Mouse (Mus musculus) liver, embryonic 11.5 days (tissue): ENCODE results near the gene Sycp1. TPM values are rescaled to one million over a fixed set of nuclear protein-coding genes. Genes with fewer than 3 reads are reported as not detected.

ENCODE experiments used
- ATAC-seq: fragments of 200-750 bp; cut with Nextera tagmentation; replicated peaks from 2 replicates; pipeline ENCODE4 v1.8.0; 2017; ENCODE audit warnings: moderate number of reproducible peaks, mild to moderate bottlenecking, moderate TSS enrichment, moderate library complexity; ENCODE audit not compliant: low FRiP score
- DNase-seq: peaks from one replicate; pipeline ENCODE4 v3.0.0-alpha.2; 2017; ENCODE audit warnings: low spot score
- H3K27ac ChIP-seq: fragments of 300-500 bp; sonication (generic); 2 replicates; pipeline ENCODE4 v1.5.1; 2014; ENCODE audit warnings: mild to moderate bottlenecking, low read depth, low read length, control low read depth
- H3K27me3 ChIP-seq: fragments of 300-500 bp; sonication (generic); replicated peaks from 2 replicates; pipeline ENCODE4 v1.6.1; 2014; ENCODE audit warnings: low read length, mixed read lengths; ENCODE audit not compliant: control insufficient read depth, insufficient read depth
- H3K36me3 ChIP-seq: fragments of 300-500 bp; sonication (generic); 2 replicates; pipeline ENCODE4 v1.6.1; 2014; ENCODE audit warnings: mild to moderate bottlenecking, low read length, moderate library complexity, mixed read lengths; ENCODE audit not compliant: control insufficient read depth, insufficient read depth
- H3K4me1 ChIP-seq: fragments of 300-500 bp; sonication (generic); replicated peaks from 2 replicates; pipeline ENCODE4 v1.6.1; 2014; ENCODE audit warnings: low read length, mixed read lengths; ENCODE audit not compliant: control insufficient read depth, insufficient read depth
- H3K4me2 ChIP-seq: fragments of 300-500 bp; sonication (generic); 2 replicates; pipeline ENCODE4 v1.6.1; 2014; ENCODE audit warnings: mild to moderate bottlenecking, control low read depth, moderate library complexity
- H3K4me3 ChIP-seq: fragments of 300-500 bp; sonication (generic); 2 replicates; pipeline ENCODE4 v1.5.1; 2014; ENCODE audit warnings: low read depth, low read length, control low read depth
- H3K9ac ChIP-seq: fragments of 300-500 bp; sonication (generic); 2 replicates; pipeline ENCODE4 v1.6.1; 2014; ENCODE audit warnings: low read depth, low read length, control low read depth
- H3K9me3 ChIP-seq: fragments of 300-500 bp; sonication (generic); 2 replicates; pipeline ENCODE4 v1.6.1; 2016; ENCODE audit warnings: low read length, inconsistent platforms, mixed read lengths; ENCODE audit not compliant: control insufficient read depth
- WGBS: fragments of 180-500 bp; shearing (Covaris S2); extraction: QIAGEN DNeasy Blood & Tissue Kit; methylation state at CpG from one replicate; pipeline ENCODE4 v1.1.7; 2014; 5-methylcytosine and 5-hydroxymethylcytosine counted together
- polyA plus RNA-seq: library from polyadenylated mRNA; unstranded; fragments of >200 nt; fragmentation: Nextera tagmentation; extraction: Ambion mirVana; gene quantifications from 2 replicates; pipeline ENCODE4 v1.2.1, GENCODE M21; 2014

Sycp1 gene
- polyA plus RNA-seq, 1 experiment from 2014 or later = 0.12 TPM

DNA sequence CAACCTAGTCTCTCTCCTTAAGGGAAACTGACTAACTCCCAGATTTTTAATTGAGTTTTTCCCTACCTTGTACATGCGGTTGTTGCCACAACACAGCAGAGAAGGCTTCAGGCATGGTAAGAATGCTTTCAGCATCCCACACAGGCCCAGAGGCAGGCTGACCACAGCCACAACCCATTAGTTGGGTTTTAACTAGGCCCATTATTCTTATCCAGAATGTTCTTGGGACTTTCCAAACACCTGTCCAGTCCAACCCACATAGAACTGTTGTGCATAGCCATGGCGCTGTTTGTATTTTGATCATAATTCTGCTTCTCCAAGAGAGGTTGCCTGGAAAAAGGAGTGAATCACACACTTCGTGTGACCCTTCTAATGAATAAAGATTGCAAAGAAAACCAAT lies 19.2 kb upstream of the Sycp1 start:
- no peak for ATAC-seq
- no peak overlapping the region for H3K27ac ChIP-seq

DNA sequence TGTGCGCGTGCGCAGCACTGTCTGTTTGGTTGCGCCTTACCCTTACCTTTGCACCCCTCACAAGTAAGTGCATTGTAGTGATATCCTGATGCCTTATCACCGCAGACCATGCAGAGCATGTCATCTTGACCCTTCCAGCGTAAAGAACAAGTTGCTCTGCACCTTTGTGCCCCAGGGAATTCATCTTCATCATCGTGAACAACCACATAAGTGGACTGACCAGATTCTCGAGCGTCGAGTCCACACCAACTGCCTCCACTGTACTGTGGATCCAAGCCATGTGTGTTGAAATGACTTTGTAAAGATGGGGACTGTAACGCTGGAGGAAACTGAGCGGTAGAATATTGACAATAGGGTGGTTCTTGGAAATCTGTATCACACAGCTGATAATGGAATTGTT lies 18.6 kb upstream of the Sycp1 start:
- 91% methylated on average over 12 of the region's 12 CpGs for WGBS
- Histone ChIP-seq H3K36me3 (no peaks in the 10 kb centered on the region), H3K4me1 (no peaks in the 10 kb centered on the region), H3K4me2 (no peak overlapping the region), H3K4me3 (no peak overlapping the region), H3K27ac (no peak overlapping the region), H3K9ac (no peak overlapping the region), H3K27me3 (no peaks in the 10 kb centered on the region), H3K9me3 (no peaks in the 10 kb centered on the region)
- DNase-seq (no peak), ATAC-seq (no peak)

More for the DNA sequence above, 19.2 kb upstream of the Sycp1 start:
- Histone ChIP-seq H3K4me2 (no peak overlapping the region), H3K27me3 (no peaks in the 10 kb centered on the region), H3K36me3 (no peaks in the 10 kb centered on the region), H3K9ac (no peak overlapping the region), H3K9me3 (no peaks in the 10 kb centered on the region), H3K4me3 (no peak overlapping the region), H3K4me1 (no peaks in the 10 kb centered on the region)
- DNase-seq = no peak
- 83% methylated on average over 3 of the region's 3 CpGs for WGBS

DNA sequence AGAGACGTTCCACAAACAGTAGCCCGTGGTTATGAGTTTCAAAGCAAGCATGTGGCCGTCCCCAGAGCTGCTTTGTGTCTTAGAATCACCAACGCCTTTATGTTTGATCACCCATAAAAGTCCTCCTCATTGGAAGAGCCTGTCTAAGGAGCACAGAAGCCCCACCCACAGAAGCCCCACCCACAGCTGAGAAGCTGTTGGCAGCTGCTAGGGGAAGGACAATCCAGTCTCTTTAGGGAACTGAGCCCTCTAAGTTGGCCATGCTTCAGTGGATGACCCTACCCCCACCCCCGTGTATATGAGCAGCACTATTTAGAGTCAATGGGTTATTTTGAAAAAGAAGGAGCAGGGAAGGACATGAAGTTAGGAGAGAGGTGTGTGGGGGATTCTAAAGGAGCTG lies 11.0 kb upstream of the Sycp1 start:
- 66% methylated on average over 5 of the region's 5 CpGs for WGBS

DNA sequence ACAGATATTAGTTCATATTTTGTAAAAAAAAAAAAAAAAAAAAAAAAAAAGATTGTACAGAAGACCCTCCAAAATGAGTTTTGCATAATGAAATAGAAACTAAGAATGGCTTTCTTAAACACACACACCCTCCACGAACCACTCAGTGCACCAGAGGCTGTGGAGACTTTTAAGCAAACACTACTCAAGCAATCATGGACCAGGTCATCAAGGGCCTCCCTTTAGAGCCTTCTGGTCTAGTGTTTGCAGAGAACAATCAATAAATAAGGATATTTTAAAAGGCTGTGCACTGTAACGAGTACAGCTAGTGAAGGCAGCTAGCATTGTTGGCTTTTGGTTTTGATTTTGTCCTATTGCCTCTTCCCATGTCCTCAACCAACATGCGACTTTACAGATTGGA lies 10.4 kb upstream of the Sycp1 start:
- no peaks in the 10 kb centered on the region for H3K4me1 ChIP-seq
- no peaks in the 10 kb centered on the region for H3K27me3 ChIP-seq
- H3K4me3 ChIP-seq = no peak overlapping the region
- no peaks in the 10 kb centered on the region for H3K36me3 ChIP-seq
- no peak overlapping the region for H3K4me2 ChIP-seq
- ATAC-seq = no peak
- no peaks in the 10 kb centered on the region for H3K9me3 ChIP-seq
- WGBS = 73% methylated on average over 3 of the region's 3 CpGs
- no peak overlapping the region for H3K9ac ChIP-seq
- no peak overlapping the region for H3K27ac ChIP-seq
- DNase-seq = no peak

More for the DNA sequence above, 11.0 kb upstream of the Sycp1 start:
- H3K36me3 ChIP-seq = no peaks in the 10 kb centered on the region
- no peaks in the 10 kb centered on the region for H3K27me3 ChIP-seq
- H3K27ac ChIP-seq = no peak overlapping the region
- H3K9ac ChIP-seq = no peak overlapping the region
- no peak overlapping the region for H3K4me2 ChIP-seq
- ATAC-seq (no peak), DNase-seq (no peak)
- no peak overlapping the region for H3K4me3 ChIP-seq
- H3K9me3 ChIP-seq = no peaks in the 10 kb centered on the region
- H3K4me1 ChIP-seq = no peaks in the 10 kb centered on the region

DNA sequence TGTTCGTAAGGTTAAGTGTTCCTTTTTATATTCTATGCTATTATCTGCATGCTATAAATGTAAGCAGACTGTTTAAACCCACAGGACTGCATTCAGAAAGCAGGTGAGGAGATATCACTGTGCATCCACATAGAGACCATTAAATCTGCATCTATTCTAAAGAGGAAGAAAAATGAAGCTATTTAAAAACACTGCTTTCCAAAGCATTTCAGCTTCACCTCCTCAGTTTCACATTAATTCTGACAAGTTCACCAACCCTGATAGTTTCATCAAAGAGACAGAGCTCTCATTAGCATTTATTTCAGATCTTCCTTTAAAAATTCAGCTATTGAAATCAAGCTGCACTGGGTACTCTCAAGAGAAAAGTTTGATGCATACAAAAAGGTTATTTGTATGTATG lies 2.2 kb upstream of the Sycp1 start:
- Histone ChIP-seq H3K36me3 (no peaks in the 10 kb centered on the region), H3K4me1 (no peaks in the 10 kb centered on the region), H3K27ac (no peak overlapping the region), H3K9me3 (peaks cover 2% of the 10 kb centered on the region; the same call in 1 of the 2 replicates), H3K27me3 (no peaks in the 10 kb centered on the region), H3K4me3 (no peak overlapping the region), H3K9ac (no peak overlapping the region), H3K4me2 (no peak overlapping the region)
- WGBS = 87% methylated on average over 1 of the region's 1 CpGs
- ATAC-seq (no peak), DNase-seq (no peak)

DNA sequence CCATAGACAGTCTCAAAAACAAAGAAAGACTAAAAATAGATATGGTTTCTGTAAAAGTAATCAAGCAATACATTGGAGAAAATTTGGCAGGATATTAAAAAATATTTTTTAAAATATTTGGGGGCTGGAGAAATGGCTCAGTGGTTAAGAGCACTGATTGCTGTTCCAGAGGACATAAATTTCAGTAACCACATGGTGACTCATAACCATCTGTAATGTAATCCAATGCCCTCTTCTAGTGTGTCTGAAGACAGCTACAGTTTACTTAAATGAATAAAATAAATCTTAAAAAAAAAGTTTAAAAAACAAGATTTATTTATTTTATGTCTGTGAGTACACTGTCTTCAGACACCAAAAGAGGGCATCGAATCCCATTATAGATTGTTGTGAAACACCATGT lies 36.8 kb downstream of the Sycp1 start:
- Histone ChIP-seq H3K4me3 (no peak overlapping the region), H3K36me3 (no peaks in the 10 kb centered on the region), H3K27ac (no peak overlapping the region), H3K4me1 (no peaks in the 10 kb centered on the region), H3K9me3 (no peaks in the 10 kb centered on the region), H3K4me2 (no peak overlapping the region), H3K27me3 (no peaks in the 10 kb centered on the region), H3K9ac (no peak overlapping the region)
- ATAC-seq (no peak), DNase-seq (no peak)
- 92% methylated on average over 1 of the region's 1 CpGs for WGBS

DNA sequence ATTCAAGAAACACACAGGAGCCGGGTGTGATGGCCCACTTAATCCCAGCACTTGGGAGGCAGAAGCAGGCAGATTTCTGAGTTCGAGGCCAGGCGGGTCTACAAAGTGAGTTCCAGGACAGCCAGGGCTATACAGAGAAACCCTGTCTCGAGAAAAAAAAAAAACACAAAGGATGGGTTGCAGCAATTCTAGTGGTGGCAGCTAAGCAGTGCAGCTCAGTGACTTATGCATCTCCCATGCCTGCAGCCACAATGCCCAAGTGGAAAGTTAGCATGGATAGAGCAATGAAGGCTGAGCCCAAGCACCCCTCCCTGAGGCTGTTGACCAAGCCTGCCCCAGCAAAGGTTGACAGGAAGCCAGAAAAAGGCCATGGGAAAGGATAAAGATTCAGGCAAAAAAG lies 55.4 kb downstream of the Sycp1 start:
- H3K4me3 ChIP-seq = no peak overlapping the region
- H3K4me1 ChIP-seq = no peaks in the 10 kb centered on the region
- WGBS = 68% methylated on average over 4 of the region's 4 CpGs
- no peaks in the 10 kb centered on the region for H3K9me3 ChIP-seq
- H3K36me3 ChIP-seq = no peaks in the 10 kb centered on the region
- DNase-seq (no peak), ATAC-seq (no peak)
- no peaks in the 10 kb centered on the region for H3K27me3 ChIP-seq
- no peak overlapping the region for H3K27ac ChIP-seq
- H3K9ac ChIP-seq = no peak overlapping the region
- no peak overlapping the region for H3K4me2 ChIP-seq

DNA sequence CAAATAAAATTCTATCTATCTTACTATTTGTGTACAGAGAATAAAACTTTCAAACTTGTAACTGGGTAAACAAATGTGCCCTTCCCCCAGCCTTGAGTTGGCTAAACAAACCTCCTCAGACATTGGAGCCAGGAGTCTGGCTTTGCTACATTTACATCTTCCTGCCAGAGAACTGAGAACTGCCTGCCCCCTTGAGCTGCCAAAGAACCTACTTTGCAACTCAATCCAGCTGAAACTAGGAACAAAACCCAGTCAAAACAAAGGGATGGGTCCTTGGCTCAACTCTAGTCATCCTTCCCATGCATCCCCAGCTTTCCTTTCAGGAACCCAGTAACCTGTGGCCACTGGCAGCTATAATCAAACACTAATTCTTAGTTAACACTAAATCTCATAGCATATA lies 87.2 kb downstream of the Sycp1 start:
- no peak overlapping the region for H3K9ac ChIP-seq
- H3K4me2 ChIP-seq = no peak overlapping the region
- ATAC-seq (no peak), DNase-seq (no peak)
- no peak overlapping the region for H3K27ac ChIP-seq
- no peaks in the 10 kb centered on the region for H3K27me3 ChIP-seq
- H3K4me3 ChIP-seq = no peak overlapping the region
- no peaks in the 10 kb centered on the region for H3K4me1 ChIP-seq
- H3K36me3 ChIP-seq = no peaks in the 10 kb centered on the region
- no peaks in the 10 kb centered on the region for H3K9me3 ChIP-seq

DNA sequence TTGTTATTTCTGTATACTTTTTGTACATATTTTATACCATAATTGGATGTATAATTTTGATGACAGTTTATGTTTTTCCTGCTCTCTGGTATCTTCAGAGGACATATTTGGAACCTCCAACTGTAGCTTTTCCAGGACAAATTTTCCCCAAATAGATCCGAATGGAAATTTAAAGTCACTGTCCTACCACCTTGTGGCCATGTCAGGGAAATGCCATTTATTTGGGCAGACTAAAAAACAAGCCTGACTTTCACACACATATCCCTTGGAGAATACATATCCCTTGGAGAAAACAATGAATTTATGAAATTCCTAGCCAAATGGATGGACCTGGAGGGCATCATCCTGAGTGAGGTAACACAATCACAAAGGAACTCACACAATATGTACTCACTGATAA lies 93.5 kb downstream of the Sycp1 start:
- DNase-seq (no peak), ATAC-seq (no peak)
- Histone ChIP-seq H3K9me3 (no peaks in the 10 kb centered on the region), H3K27me3 (no peaks in the 10 kb centered on the region), H3K36me3 (no peaks in the 10 kb centered on the region), H3K4me3 (no peak overlapping the region), H3K27ac (no peak overlapping the region), H3K4me1 (no peaks in the 10 kb centered on the region), H3K4me2 (no peak overlapping the region), H3K9ac (no peak overlapping the region)
- 46% methylated on average over 1 of the region's 1 CpGs for WGBS
